Mouse (Mus musculus) adrenal gland, postnatal 10 days (tissue): ENCODE measurements around the gene Grhl1. TPM values are rescaled to one million over a fixed set of nuclear protein-coding genes. Genes with fewer than 3 reads are reported as not detected.

Source experiments
- DNase-seq: peaks from one replicate; pipeline ENCODE4 v3.0.0; 2021; ENCODE audit warnings: mixed read lengths
- long read RNA-seq, 2 experiments: library from polyadenylated mRNA; stranded (forward); transcript quantifications; one replicate each; pipeline ENCODE4 v2.0.0; 2021
- total RNA-seq, 2 experiments: library from RNA; stranded (reverse); gene quantifications; 2 replicates each; pipeline ENCODE4 v1.2.3; 2021

Grhl1 gene
- 1 to 10 TPM; 1.1 to 1.4 TPM for total RNA-seq
- long read RNA-seq, experiment 1, partial matches to known transcripts: 0 of 2 reads
- long read RNA-seq, experiment 1, other reads (novel, unspliced or antisense): 1 of 2 reads
- long read RNA-seq, experiment 2: 0 reads

DNA sequence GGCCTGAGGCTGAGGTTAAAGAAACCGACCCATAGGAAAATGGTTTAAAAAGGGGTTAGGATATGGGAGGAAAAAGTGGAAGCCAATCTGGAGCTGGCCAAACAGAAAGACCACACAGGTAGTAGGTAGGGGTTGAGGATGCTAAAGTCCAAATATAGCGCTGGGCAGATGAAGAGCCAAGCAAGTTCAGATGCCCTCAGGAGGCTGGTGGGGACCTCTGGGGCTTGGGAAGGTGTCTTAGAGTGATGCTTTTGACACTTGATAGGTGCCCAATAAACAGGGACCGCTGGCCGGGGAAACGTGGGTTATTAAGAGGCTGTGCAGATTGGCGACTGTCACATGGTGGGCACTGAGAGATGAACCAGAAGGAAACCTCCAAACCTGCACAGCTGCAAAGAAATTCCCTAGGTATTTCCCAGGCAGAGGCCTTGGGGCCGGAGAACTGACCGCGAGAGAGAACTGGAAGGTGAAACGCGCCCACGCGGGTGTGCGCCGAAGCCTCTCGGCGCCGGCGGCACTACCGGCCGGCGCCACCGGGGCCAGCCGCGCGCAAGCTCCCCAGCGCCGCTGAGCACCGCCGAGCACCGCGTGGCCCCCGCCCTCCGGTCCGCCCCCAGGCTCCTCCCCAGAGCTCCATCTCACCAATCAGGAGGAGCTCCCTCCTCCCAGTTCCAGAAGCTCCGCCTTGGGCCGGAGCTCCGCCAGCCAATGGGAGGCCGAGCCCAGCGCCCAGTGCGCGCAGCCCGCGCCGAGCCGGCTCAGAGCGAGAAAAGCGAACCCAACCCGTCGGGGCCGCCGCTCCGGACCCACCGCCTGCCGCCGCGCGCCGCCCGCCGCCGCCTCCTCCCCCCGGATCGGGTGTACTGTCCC is at the start of gene Grhl1:
Grhl1 (plus strand) TSS at position 761 of the 870 bp plus-strand sequence.
- DNase-seq: peak; percentile 97

DNA sequence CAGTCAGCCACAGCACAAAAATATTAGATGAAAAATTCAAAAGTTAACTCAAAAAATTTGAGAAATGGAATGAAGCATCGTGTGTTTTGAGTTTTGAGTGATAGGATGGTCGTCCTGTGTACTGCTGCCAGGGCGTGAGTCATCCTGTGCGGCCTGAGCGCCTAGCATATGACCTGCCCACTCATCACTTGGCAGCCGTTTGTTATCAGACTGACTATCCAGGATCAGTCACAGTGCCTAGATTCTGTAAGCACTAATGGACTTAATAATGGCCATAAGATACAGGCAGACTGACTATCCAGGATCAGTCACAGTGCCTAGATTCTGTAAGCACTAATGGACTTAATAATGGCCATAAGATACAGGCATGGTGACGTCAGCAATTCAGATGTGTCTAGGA is 47.0 kb upstream of the Grhl1 start:
- DNase-seq: peak; percentile 69

DNA sequence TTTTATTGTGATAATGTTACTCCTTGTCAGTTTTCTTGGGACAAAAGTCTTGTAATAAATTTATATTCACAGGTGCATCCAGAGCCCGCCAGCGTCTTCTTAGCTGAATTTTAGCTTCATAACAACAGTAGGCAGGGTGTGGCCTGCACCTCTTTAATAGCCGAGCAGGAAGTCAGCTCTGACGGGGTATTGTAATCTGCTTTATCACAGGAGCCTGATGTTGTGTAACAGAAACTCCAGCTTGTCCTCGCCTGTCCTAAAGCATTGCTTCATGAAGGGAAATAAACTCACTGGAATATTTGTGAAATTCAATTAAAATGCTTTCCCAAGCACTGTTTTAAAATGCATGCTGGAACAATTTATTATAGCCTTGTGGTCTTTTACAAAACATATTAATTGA is 35.7 kb upstream of the Grhl1 start:
- no peak for DNase-seq

DNA sequence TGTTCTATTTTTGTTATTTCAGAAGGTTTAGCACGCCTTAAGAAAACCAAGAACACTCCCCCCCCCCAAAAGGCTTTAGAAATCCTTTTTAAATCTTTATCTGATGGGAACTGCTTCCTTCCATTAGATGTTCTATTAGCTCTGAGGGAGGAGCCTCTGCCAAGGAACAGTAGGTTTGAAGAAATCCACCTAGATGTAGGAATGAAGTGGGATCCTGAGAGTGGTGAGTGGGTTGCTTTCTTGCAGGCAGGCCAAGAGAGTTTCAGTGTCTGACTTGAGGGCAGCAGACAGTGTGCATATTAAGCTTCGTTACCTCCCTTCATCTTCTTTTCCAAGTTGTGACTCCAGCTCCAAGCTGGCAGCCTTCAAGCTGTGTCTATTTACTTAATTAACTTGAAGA is 34.9 kb upstream of the Grhl1 start:
- no peak for DNase-seq

DNA sequence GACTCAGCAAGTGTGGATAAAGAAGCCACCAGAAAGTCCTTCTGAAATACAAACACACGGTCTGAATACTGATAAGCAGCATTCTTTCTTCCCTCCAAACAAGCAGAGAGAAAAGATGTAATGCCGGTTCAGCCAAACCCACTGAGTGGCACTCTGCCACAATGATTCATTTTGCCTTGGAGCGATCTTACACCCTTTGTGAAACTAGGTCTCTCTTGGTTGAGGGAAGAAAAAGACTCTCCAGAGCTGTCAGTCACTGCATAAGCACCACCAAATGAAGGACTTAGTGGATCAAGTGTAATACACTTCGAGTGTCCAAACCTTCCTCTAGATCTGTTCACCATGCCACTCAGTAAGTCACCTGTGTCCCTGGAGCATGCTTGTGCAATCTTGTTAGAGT is 34.1 kb upstream of the Grhl1 start:
- DNase-seq: peak; percentile 61

DNA sequence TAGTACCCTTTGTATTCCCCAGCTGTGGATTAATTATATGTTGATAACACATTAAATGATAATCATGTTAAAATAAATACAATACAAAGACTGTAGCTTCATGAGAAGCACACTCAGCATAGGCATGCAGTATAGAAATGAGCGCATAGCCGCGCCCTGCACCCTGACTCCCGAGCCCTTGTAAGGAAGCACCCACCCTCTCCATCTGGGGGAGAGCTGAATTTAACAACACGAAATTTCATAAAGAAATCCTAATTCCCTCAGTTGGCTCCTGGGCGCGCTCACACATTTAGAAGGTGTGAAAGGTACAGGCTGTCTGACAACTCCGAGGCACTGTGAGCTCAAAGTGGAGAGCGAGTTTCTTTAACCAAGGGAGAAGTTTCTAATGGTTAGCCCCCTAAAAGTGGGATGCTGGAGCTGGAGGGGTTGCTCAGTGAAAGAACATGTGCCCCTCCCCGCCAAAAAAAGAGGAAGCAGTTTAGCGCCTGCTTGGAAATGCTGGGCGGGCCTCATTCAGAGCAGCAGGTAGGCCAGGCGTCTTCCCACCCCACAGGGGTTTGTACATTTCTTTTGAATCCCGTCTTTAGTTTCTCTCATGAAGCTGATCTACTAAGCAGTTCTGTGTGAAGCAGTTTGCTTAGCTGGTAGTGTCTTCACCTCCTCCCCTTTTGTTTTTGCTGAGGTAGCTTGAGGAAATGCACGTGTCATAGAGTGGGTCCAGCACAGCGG is 30.5 kb upstream of the Grhl1 start:
- DNase-seq: no peak

DNA sequence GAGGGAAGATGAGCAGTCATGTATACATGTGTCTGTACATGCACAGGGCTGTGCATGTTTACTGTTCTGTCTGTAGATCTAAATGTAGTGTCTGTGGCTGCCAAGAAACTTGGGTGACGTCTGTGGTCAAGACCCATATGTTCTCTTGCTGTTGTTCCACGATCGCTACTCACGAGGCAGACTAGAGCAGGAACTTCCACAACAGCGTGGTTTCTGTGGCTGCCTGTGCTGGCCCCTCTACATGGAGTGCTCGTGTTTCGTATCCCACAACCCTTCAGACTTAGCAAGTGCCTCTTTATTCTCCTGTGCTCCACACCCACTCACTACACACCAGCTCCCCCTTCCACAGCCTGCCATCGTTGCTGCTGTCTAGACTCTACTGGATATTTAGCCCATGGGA is 24.4 kb upstream of the Grhl1 start:
- DNase-seq: no peak

DNA sequence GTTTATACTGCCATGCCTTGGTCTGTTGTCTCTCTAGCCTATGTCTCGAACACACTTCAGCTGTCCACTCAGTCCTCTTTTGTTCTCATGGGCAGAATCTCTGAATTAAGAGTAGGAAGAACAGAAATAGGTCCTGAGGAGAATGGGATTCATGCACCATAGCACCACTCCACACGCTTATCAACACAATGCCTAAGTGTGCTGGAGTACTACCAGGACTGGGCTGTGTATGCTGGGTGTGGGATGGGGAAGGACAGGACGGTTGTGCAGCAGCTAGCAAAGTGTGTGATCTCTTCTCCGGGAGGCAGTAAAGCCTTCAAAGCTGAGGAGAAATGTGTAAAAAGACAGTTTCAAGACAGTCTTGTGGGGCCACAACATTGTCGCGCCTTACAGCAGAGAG is 23.2 kb upstream of the Grhl1 start:
- DNase-seq: no peak

DNA sequence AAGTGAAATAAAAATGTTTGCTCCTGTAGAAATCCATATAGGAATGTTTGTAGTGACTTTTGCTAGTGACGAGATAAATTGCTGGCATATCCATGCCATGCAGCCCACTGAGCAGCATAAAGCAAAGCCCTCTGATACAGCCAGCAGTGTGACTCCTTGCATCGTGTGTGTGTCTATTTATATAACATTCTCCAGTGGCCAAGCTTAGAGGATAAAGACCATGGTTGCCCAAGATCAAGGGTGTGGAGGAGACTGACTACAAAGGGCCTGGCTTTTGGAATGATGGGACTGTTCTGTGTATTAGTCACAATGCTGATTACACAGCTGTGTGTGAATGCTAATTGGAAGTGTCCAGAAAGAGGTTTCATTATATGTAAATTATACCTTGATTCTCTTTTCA is 19.6 kb upstream of the Grhl1 start:
- no peak for DNase-seq

DNA sequence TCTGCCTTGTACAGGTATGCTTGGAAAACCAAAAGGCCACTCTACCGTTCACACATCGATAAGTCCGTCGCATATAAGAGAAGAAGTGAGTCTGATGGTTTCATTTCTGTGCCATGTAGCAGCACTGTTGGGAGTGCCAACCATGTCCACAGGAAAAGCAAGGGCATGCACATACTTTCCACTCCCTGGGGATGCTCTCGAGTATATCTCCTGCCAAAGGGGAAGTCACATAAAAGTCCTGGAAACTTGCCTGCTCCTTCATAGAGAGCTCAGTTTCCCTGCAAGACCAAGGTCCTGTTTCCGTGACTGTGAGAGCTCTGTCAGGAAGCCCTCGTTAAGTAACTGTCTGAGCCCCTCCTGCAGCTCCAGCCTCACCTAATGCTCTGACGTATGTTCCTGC is 16.1 kb upstream of the Grhl1 start:
- no peak for DNase-seq

DNA sequence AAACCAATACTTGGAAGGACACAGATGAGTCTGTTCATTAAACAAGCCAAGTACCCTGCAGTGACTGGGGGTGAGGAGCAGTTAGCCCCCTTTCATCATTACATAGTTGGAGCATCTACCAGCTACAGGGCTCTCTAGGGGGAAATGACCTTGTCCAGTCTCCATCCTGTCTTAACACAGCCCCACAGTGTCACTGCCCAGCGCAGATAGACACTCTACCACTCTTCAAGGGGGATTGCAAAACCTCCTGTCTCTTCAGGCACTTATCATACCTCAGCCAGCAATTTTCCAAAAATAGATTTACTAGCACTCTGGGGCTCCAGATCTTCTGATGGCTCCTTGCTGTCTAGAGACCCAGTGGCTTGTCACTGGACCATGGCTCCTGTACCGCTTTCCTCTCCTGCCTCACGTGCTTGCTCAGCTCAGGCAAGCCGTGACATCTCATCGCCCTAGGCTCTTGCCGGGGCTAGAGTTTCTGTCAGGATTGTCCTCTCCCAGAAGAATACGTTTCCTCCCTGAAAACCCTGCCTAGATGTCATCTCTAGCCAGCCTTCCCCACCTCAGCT is 8.6 kb upstream of the Grhl1 start:
- no peak for DNase-seq

DNA sequence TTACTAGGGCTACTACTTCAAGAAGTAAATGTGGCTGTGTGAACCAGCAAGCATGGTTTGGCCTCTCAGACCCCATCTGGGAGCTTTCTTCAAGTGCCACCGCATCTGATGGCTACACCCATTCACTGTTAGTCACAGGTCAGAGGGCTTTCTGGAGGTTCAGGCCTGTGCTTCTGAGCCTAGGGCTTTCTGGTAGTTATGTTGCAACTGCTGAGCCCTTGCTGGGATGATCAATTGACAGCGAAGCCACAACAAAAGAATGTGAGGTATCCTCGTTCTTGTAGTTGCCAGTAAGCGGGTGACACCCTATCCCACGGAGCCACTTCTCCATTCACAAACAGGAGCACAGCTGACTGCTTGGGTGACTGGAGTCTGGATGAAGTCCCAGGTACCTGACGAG is 6.8 kb upstream of the Grhl1 start:
- no peak for DNase-seq

DNA sequence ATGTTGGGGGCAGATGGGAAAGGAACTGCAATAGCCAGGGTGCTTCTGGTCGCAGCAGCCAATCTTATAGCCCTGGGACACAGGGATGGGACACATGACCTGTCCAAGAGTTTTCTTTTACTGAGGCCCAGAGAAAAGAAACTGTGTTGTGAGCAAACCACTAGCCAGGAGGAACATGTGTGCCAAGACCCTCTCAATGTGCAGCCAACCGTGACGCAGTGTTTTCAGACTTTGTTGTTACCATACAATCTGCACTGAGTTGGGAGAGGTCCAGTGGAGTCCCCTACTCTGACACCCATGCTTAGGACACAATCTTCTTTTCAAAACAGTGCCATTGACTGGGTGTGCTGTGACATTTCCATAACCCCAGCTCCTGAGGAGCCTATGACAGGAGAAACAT is 4.5 kb upstream of the Grhl1 start:
- no peak for DNase-seq

DNA sequence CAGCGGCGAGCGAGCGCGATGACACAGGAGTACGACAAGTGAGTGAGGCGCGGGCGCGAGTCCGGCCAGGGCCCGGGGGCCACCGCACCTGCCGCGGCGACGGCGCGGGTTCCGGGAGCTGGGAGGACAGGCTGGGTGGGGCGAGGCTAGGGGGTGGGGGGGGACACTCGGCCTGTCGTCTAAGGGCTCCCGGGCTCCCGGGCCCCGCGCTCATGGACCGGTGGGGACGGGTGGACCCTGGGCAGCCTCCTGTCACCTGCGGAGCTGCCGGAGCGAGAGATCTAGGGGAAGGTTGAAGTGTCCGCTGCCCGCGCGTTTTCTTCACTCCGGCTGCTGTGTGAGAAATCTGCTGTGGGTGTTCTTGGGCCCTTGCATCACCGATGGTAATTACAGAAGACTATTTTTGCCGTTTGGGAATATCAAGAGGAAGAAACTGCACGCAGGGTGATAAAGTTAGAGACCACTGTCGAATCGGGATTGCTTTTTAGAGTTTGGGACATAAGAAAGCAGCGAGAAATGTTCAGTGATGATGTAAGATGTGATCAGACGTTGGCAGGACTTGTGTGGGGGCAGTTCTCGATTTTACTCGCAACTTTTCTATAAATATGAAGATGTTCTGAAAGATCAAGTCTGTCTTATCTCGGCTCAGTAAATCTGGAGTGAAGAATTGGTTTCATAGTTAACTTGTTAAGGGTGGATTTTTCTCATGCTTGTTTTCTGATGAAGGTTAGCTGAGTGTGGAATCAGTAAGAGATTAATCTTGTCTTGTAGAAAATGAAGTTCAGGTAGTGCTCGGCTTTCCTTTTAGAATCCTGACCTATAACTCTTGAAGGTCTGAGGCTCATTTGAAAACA is 565 bp downstream of the Grhl1 start:
- DNase-seq: no peak

DNA sequence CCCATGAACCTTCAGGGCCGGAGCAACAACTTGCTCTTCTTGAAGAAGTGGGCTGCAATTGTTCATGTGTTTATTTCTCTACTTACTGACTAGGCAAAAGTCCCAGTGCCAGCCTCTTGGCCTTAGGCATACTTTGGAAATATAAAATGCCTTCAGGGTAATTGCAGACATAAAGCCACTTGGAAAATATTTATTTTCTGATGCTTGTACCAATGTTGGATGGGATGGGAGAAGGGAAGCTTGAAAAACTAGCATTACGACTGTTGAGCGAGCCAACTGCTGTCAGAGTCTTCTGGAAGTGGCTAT is 1.1 kb downstream of the Grhl1 start:
- DNase-seq: no peak

DNA sequence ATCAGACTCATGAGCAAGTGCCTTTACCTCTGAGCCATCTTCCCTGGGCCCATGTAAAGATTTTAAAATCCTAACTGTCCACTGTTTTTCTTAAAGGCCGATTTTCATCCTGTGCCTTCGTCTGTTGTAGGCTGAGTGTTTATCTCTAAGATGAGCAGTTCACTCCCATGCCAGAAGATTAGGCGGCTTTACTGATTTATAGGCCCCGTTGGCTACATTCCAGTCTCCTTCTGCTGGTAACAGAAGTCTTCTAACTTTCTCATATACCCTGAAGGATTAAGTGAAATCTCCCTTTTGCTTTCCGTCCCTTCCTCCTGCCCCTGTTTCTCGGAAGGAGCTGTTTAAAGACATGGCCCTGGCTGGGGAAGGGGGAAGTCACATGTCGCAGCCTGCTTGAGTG is 2.8 kb downstream of the Grhl1 start:
- no peak for DNase-seq

DNA sequence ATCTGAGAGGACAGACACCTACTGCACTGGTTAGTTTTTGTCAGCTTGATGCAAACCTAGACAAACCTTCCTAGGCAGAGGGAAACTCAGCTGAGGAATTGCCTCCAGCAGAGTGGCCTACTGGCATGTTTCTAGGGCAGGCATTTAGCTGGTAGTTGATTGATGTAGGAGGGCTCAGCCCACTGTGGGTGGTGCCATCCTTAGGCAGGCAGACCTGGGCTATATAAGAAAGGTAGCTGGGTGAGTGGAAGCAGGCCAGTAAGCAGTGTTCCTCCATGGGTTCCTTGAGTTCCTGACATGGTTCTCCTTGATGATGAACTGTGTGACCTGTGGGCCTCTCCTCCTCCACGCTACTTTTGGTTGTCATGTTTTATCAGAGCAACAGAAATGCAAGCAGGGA is 8.4 kb downstream of the Grhl1 start:
- no peak for DNase-seq

DNA sequence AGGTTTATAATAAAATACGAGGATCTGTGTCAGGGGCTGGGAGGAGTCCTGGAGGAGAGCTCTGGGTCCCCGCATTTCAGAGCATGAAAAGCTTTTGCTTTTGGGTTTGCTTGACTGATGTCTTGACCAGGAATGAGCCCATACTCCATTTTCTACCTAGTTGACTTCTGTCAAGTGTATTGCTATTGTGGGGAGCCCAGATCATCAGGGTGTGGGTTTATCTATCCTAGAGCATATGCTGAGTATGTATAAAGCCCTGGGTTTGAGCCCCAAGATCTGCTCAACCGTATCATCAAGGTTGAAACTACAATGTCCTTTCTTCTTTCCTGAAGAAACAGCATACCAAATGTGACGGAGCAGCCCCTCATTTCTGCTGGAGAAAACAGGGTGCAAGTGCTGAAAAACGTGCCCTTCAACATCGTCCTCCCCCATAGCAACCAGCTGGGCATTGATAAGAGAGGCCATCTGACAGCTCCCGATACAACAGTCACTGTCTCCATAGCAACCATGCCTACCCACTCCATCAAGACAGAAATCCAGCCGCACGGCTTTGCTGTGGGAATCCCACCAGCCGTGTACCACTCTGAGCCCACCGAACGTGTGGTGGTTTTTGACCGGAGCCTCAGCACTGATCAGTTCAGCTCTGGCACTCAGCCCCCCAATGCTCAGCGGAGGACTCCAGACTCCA is 9.1 kb downstream of the Grhl1 start:
- no peak for DNase-seq

DNA sequence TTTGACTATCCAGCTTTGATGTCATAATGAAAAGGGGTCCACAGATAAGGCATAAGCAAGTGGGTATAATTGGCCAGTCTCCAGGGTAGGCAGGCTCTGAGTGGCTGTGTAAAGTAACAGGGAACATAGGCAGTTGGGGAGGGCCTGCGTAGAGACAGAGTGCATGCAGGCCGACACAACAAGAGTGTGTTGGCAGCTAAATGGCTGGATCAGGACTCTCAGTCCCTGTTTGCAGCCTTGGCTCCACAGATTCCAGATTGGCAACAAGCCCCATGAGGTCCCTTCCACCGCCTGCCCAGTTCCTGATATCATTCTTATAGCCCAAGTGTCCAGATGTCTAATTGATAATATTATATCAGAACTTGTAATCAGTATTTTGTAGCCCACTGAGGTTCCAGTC is 11.6 kb downstream of the Grhl1 start:
- peak; percentile 35 for DNase-seq

DNA sequence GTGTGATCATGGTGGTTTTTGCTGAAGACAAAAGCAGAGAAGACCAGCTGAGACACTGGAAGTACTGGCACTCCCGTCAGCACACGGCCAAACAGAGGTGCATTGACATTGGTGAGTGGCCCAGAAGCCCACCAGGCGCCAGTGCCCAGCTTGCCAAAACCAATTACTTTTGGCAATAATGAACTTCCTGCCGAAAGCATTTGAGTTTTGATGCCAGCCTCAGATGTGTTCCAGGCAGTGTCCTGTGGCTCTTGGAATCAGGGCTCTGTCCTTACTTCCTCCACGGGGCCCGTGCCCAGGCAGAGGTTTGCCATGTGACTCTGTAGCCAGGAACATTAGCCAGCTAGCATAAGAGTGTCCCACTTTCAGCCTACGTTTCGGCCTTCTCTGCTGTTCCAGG is 12.8 kb downstream of the Grhl1 start:
- no peak for DNase-seq

DNA sequence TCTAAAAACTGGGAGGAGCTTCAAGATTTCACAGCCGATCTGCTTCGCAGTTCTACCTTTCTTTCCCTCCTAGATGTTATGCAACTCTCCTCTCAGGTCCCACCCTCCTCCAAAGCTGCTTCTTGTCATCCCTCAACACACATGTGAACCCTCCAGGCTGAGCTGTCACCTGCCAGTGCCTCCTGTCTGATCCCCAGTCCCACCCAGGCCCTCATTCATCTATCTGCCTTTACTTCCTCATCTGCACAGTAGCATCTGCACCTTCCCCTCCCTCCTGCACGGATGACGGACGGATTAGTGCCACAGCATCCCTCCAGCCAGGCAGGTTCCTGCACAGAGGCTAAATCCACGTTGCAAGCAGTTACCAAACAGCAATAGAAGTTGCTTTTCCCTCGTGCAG is 14.1 kb downstream of the Grhl1 start:
- DNase-seq: no peak

DNA sequence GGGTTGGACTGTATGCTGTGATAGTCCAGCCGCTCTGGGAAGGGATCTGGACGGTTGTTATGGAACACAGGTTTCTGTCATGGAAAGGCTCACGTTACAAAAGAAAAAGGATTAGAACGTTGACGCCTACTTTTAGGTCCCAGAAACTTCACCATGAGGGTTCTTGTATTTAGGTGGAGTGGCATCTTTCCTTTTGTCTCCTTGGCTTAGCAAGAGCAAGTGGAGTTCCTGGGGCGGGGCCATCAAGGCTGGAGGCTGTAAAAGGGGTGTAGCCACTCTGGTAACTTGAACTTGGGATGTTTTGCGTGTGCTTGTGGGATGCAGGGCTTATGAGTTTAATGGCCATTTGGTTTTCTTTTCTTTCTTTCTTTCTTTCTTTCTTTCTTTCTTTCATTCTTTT is 18.3 kb downstream of the Grhl1 start:
- no peak for DNase-seq
